Mouse (Mus musculus): Measurements from ENCODE around the gene Parvb.

Parvb gene

DNA sequence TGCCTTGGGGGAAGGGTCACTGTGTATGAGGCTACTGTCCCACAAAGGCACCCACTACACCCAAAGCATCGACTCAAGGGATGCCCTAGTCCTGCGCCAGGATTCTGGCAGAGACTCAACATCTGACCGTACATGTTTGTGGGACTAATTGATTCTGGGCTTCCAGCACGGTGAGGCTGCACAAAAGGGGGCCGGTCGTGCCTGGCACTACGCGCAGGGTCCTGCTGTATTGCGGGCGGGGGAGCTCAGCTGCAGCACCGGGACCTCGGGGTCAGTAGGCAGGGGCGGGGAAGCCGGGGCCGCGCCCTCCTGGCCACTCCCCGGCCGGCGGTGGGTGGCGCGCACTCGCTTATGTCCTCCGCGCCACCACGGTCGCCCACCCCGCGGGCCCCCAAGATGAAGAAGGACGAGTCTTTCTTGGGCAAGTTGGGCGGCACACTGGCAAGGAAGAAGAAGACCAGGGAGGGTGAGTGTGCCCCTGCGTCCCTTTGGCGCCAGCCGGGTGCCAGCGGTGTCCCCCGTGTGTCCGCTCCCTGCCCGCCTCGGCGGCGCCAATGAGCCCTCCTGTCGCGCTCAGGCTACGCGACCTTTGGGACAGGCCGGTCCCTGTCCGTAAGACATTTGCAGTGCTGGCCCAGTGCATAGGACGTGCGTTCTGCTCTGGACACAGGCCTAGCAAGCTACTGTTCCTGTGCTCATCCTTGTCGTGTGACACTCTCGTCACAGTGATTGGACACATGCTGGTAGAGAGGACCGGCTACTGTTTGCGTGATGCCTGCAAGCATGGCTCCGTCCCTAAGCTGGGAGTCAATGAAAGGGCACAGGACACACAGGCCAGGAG lies at the start of gene Parvb:
TSS of gene Parvb (plus strand) at position 323 of the 841 bp plus-strand sequence.
- DNase-seq (ENCODE audit: extremely low read depth, low read depth, low spot score): no peak

DNA sequence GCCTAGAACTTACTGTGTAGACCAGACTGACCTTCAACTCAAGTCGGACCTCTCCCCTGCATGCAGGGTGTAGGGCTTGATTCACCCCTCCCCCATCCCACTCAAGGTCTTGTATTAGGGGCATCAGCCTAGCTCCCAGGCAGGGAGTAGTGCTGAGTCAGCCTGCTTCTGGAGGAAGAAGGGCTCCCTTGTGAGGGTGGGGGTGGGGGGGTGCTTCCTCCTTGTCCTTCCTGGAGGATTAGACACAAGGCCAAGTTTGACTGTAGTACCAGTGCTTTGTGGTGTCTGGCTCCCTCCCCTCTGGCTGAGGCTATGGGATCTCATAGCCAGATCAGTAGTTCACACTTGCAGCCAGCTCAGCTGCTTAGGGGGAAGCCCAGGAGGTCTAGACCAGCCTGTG lies 47.9 kb upstream of the Parvb start:
- DNase-seq (ENCODE audit: extremely low read depth, low read depth, low spot score): no peak

DNA sequence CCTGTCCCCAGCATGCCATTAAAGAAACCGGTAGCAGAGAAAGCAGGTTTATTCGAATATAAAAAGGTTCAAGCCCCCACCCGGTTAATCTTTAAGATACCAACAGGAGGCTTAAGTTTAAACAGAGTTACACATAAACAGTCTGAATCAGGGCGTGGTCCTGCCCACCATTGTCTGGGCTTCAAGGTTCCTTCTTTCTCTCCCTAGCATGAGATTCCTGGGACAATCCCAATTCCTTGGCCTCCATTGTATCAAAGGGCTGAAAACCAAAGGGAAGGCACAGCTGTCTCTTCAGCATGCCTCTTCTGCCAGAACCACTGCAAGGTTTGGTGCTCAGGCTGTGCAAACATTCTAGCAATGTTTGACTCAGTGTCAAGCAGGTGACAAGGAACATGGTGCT lies 45.6 kb upstream of the Parvb start:
- DNase-seq (ENCODE audit: extremely low read depth, low read depth, low spot score): no peak

DNA sequence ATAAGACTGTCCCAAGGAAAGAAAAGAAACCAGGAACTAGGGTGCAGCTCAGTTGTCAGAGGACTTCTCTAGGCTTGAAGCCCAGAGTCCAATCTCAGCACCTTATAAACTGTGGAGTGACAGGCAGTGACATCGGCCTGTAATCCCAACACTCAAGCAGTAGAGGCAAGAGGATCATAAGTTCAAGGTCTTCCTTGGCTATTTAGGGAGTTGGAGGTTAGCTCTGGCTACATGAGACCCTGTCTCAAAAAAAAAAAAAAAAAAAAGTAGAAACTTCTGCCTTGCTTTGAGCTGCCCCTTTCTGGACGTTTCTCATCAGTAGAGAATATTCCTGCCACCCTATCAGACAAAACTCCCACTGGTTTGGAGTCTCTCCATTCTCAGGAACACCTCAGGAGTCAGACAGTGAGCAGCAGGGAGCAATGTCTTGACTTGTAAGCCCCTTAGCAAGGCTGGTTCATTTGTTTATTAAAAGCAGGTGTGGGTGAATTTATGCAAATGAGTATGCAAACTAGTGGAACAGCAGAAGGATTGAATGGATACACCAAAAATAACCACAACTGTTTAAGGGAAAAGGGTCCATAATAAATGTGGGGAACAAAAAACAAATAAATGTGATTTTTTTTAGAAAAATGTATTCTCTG lies 42.8 kb upstream of the Parvb start:
- DNase-seq (ENCODE audit: extremely low read depth, low read depth, low spot score): no peak

DNA sequence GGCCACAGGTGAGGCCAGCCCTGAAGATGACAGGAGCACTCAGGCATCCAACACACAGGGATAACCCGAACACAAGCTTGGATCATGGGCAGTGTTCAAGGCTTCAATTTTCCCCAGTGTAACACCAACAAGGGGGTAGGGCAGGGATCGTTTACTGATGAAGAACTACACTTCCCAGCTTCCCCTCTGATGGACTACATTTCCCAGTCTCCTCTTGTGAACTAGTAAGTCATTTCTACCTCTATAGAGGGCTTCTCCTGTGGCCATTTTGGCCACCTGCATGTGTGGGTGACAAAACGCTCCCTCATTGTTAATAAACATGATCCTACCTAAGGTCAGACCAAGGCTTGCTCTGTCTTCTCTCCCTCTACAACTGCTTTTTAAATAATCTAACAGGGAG lies 42.0 kb upstream of the Parvb start:
- no peak for DNase-seq (ENCODE audit: extremely low read depth, low read depth, low spot score)

DNA sequence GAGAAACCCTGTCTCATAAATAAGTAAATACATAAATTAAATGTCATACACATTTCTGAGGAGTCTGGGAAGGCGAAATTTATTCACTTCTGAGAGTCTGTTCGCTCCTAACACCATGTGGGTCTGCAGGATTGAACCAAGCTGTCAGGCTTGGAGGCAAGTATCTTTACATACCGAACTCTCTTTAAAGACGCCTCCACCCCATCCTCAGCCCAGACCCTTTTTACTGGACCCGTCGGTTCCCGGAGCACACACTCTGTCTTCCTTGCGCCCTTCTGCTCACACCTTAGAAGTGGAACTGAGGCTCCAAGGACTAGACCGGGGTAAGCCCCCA lies 40.2 kb upstream of the Parvb start:
- DNase-seq (ENCODE audit: extremely low read depth, low read depth, low spot score): no peak

DNA sequence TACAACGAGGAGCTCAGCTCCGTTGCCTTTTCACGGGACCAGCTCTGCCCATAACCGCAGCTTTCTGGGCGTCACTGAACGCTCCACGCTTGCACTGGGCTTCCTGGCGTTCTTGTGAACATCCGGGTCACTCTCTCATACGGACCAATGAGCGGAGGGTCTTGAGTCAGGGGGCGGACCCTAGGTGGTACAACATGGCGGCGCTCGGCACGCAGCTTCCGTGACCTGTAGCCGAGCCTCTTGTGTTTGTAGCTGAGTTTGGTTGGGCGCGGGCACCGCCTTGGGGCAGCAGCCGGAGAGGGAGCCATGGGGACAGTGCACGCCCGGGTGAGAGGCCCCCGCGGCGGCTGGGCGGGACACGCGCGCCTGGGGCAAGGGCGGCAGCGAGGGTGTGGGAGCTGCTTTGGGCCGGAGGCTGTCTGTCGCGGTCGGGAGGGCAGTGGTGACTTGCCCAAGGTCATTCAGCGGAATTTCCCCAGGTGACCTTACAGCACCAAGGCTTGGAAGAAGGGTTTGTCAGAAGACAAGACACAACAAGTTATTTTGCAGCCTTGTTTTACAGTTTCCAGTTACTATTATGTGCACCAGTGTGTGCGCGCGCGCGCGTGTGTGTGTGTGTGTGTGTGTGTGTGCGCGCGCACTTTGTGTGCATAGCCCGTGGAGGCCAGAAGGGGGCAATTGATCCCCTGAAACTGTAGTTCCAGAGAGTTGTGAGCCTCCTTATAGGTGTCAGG lies 39.6 kb upstream of the Parvb start, which contains the start of gene Samm50:
TSS of gene Samm50 (plus strand) at position 184 of the 734 bp plus-strand sequence.
- peak; percentile 46 for DNase-seq (ENCODE audit: extremely low read depth, low read depth, low spot score)

DNA sequence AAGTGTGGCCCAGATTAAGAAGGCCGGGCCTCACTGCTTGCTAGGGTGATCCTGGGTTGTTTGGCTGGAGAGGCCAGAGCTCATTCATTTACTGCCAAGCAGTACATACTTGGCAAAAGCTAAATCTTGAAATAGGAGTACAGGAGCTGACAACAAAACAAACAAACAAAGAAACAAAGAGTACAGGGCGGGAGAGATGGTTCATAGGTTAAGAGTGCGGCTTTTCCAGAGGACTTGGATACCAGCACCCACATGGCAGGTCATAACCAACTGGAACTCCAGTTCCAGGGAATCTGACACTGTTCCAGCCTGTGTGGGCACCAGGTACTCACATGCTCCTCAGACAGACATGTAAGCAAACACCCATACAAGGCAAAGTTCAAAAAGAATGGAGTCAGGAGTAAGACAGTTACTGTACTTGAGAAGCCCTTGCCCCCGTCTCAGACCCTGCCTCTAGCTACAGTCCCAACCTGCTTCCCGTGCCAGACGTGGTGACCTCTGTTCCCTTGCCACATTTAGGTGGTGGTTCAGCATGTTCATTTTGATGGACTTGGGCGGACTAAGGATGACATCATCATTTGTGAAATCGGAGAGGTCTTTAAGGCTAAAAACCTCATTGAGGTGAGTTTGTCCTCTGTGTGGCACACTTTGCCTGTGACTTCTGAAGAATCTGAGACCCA lies 35.2 kb upstream of the Parvb start:
- DNase-seq (ENCODE audit: extremely low read depth, low read depth, low spot score): no peak

DNA sequence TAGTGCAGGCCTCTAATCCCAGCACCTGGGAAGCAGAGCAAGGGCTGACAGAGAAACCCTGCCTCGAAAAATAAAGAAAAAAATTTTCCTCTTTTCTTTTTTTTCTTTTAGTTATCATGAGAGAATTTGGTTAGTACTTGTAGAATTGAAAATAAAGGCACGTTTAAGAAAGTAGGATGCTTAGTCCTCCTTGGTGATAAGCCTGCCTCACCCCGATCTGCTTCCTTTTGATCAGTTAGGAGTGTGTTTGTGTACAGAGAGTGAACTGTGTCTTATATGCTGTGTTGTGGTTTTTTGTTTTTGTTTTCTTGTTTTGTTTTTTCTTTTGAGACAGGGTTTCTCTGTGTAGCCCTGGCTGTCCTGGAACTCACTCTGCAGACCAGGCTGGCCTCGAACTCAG lies 24.5 kb upstream of the Parvb start:
- no peak for DNase-seq (ENCODE audit: extremely low read depth, low read depth, low spot score)

DNA sequence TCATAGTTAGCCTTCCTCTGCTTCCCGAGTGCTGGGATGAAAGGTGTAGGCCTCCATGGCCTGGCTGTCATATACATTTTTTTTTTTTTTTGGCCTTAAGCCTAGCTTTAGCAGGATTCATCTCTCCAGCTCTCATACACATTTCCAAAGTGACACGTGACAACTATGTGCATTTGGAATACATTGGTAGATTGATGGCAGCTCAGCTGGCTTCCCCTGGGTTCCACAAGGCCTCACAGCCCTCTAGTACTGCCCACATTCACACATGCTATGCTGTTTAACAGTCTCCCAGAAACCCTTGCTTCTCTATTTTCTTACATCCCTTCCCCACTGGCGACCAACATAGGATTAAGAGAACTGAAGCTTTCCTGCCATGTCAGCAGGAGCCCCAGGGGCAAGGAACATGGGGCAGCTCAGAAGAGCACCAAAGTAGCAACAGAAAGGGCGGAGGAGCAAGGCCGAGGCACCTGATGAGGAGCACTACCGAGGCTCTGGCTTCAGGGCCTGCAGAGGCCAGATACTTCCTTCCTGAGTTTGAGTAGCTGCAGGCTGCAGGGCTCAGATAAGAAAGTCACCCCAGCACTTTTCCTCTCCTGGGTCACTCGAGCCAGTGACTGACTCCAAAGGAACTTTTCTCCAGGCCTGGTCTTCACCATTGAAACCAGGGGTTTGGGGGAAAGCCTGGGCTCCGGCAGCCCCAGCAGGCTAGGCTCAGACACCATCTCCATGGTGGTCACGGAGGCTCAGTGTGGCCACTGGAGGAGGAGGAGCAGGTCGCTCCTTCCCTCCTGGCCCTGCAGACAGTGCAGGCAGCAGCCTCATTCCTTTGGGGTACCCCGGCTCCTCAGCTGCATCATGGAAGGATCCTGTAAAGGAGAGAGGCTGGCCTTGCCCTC lies 22.1 kb upstream of the Parvb start:
- DNase-seq (ENCODE audit: extremely low read depth, low read depth, low spot score): no peak

DNA sequence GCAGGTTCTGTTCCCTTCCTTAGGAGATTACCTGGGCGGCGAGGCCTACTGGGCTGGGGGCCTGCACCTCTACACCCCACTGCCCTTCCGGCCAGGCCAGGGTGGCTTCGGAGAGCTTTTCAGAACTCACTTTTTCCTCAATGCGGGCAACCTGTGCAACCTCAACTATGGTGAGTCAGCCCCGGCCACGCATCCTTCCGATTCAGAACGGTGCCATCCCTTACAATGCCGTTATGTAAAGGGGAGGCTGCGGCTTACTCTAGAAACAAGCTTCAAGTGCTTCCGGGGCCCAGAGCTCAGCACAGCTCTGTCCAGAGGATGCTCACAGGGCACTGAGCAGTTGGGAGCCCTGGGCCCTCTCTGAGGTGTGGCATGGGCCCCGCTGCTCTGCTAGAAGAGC lies 21.4 kb upstream of the Parvb start:
- DNase-seq (ENCODE audit: extremely low read depth, low read depth, low spot score): no peak

DNA sequence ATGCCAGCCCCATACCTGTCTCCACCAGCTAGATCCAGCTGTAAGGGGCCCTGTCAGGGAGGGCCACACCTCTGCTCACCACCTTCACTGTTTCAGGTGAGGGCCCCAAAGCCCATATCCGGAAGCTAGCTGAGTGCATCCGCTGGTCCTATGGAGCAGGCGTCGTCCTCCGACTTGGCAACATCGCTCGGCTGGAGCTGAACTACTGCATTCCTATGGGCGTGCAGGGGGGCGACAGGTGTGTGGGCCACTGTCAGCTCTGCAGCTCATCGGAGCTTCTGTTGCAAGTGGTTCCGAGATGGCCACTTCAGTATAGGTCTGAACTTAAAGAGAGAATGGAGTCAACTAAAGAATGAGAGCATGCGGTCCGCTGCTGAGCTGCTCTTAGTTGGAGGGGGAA lies 20.9 kb upstream of the Parvb start:
- no peak for DNase-seq (ENCODE audit: extremely low read depth, low read depth, low spot score)

DNA sequence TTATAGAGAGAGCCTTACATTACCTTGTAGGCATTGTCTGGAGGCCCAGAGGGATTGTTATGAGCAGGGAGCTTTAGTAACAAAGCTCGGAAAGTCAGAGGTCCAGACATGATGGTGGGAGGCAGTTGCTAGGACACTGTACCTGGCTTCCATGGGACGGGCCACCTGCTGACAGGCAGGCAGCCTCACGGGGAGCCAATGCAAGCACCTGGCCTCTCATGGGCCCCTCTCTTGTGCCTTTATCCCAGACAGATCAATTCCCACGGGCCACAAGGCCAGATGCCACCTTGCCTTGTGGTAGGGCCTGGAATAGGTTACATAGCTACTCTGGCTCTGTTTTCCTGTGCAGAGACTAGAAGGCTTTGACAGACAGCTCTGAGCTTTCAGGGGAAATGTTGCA lies 20.3 kb upstream of the Parvb start:
- no peak for DNase-seq (ENCODE audit: extremely low read depth, low read depth, low spot score)

DNA sequence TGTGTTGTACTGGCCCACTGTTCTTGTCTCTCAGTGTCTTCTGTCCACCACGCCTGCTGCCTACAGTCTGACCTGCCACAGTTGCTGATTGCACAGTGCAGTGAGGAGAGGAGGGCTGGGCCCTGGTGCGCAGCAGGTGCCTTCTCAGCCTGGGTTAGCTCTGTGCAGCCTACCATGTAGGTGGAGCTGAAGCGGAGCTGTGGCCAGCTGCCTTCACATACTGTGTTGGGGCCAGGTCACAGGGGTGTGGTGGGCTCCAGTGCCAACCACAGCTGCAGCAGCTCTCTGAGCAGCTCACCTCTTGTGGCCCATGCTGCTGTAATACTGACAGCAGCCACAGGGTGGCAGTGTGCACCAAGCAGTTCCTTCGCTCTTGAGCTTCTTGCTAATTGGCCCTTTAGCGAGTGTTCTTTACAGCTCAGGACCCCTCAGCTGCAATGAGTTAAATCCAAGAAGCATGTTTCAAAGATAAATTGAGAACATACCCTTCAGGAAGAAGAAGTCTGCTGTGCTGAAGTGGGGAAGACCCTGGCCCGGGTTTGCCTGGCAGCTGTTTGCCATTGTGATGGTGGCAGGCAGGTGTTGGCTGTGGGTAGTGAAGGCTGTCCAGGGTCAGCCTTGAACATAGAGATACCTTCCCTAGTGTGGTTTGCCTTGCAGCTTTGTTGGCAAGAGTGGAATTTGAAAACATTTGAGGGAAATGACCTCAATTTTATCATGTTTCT lies 19.6 kb upstream of the Parvb start:
- DNase-seq (ENCODE audit: extremely low read depth, low read depth, low spot score): no peak

DNA sequence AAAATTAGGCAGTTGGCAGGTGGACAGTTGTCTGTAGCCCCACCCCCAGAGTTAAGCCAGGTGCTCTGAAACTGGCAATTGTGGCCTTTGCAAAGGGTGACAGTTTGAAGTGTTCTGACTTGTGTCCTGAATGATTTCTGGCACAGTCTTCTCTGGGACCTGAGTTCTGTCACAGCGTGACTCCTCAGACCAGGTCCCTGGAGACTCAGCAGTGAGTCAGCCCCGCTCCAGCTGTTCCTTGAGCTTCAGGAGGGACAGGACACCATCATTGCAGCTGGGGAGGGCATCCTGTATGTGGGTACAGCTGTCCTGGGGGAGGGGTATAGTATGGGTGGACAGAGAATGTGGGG lies 19.1 kb upstream of the Parvb start:
- DNase-seq (ENCODE audit: extremely low read depth, low read depth, low spot score): no peak

DNA sequence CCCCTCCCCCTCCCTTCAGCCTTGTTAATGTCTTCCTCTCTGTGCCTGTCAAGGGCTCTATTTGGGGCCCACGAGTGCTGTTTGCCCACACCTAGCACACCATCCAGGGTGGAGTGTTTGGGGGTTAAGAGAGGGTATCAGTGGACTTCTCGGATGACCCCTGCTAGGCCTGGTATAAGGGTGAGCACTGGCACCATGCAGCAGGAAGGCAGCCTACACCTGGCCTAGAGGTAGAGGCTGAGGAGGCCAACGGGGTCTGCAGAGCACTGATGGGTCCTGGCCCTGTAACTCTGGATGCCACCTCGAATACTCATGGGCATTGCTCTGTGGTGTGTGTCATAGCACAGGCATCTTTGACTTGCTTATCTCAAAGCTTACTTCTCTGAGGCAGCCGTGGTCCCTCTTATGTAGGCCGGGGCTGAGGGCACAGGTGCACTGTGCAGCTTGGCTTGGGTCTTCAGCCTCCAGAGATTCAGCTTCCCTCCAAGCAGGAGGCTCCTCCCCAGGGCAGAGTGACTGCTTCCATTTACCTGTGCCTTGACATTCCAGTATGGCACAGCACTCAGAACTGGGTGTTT lies 18.6 kb upstream of the Parvb start:
- no peak for DNase-seq (ENCODE audit: extremely low read depth, low read depth, low spot score)

DNA sequence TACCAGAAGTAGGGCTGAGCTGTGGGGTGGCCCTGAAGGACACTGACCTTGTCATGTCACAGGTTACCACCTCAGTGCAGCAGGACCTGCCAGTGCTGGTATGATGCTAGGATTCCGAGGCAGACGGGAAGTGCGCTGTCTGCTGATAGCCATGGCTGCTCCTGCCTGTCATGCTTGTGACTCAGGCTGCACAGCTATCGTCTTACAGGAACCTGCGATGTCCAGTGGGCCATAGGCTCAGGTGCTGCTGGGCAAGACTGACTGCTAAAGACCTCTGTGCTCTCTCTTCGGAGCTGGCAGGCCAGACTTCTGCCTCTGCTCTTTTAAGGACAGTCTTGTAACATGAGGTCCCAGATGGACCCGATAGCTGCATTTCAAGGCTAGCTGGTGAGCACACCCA lies 17.4 kb upstream of the Parvb start:
- no peak for DNase-seq (ENCODE audit: extremely low read depth, low read depth, low spot score)

DNA sequence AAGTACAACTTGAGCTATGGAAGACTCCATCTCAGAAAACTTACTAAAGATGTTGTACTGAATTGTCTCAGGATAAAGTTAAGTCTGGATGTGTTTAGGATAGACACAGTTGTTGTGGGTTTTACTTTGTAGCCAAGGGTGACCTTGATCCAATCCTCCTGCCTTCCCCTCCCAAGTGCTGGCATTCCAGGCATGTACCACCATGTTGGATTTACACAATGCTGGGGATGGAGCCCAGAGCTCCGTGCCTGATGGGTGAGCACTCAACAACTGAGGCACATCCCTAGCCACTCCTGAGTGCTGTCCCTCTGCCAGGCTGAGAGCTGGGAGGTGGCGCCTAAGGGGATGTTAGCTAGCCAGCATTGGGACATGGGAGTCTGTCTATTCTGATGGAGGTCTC lies 16.6 kb upstream of the Parvb start:
- no peak for DNase-seq (ENCODE audit: extremely low read depth, low read depth, low spot score)

DNA sequence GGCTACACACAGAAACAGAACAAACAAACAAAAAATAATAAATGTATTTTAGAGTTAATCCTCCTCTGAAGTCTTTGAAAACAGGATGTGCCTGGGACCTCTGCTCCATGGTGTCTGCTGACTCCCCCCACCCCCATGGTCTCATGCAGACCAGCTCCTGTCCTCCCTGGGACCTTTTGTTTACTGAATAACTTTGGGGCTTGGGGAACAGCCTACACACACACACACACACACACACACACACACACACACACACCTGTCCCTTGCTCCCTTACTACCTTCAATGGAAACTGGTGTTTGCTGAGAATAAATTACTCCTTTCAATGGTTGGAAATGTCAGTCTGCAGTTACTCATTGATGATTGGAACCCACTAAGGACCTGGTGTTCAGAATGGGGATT lies 15.8 kb upstream of the Parvb start:
- no peak for DNase-seq (ENCODE audit: extremely low read depth, low read depth, low spot score)
